Mouse (Mus musculus) bone marrow macrophage, adult 2 months (primary cell): Measurements from ENCODE around the gene Atp13a2.

Experiments used
- CTCF ChIP-seq: IDR thresholded peaks from 2 replicates; pipeline ENCODE4 v1.5.1; 2012; ENCODE audit warnings: low read depth, mild to moderate bottlenecking, low read length, moderate library complexity
- POLR2A ChIP-seq: IDR thresholded peaks from 2 replicates; pipeline ENCODE4 v1.6.1; 2012; ENCODE audit warnings: mild to moderate bottlenecking, low read depth, low read length, borderline replicate concordance

- TF ChIP-seq CTCF (no peak), POLR2A (no peak)
Observed at GRCm38 (mm10) chr4:141033606-141034549, 47.2 kb downstream of the Atp13a2 start.
